Mouse (Mus musculus): Measurements from ENCODE around the gene Gm10320. TPM values are rescaled to one million over a fixed set of nuclear protein-coding genes. Genes with fewer than 3 reads are reported as not detected.

Gm10320 gene
- polyA plus RNA-seq (2014; fragmentation: Nextera tagmentation; extraction: Ambion mirVana), result 1.2 TPM in 2 replicates

DNA sequence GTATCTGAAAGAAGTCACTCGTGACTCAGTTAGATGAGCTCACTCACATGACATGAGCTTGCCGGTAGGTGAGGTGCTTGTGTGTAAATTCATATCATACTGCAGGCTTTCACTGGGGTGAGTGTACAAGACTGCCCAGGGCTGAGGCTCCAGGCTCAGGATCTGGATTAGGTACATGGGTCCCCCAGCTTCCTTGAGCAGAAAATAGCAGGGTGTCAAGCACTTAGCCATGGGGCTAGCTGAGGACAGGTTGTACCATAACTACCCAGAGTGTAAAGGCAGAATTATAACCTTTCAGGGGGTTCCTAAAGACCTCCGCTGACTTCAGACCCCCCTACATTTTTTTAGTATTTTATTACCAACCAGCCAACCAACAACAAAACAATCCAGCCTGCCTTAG, at the start of gene Gm10320:
Gene Gm10320, minus strand, starts transcription at position 93 of the 400 bp plus-strand sequence.
- no peaks in the 10 kb centered on the region for H3K36me3 ChIP-seq (ENCODE audit: control insufficient read depth, insufficient read depth, low read length)
- H3K9ac ChIP-seq (ENCODE audit: low read depth, low read length), result no peak within 1 kb of the TSS
- no peak for ATAC-seq (ENCODE audit: low FRiP score, low TSS enrichment)
- WGBS, result 64% methylated on average over 3 of the region's 3 CpGs
- no peak within 1 kb of the TSS for H3K4me2 ChIP-seq (replicated peaks; ENCODE audit: low read depth, low read length)
- no peaks in the 10 kb centered on the region for H3K4me1 ChIP-seq (ENCODE audit: control insufficient read depth, insufficient read depth, low read length)
- no peak within 1 kb of the TSS for H3K27ac ChIP-seq (ENCODE audit: low read depth, low read length)
- no peak within 1 kb of the TSS for H3K4me3 ChIP-seq (ENCODE audit: low read length)
- no peaks in the 10 kb centered on the region for H3K27me3 ChIP-seq (ENCODE audit: control insufficient read depth, insufficient read depth, low read length)
- H3K9me3 ChIP-seq (ENCODE audit: control insufficient read depth, low read length), result no peaks in the 10 kb centered on the region

GRCm38 (mm10) chr13:98541601-98542000, 49.8 kb upstream of the Gm10320 start:
- Histone ChIP-seq H3K4me3 (ENCODE audit: low read length) (no peak overlapping the region), H3K4me2 (replicated peaks; ENCODE audit: low read depth, low read length) (no peak overlapping the region), H3K9ac (ENCODE audit: low read depth, low read length) (no peak overlapping the region), H3K36me3 (ENCODE audit: control insufficient read depth, insufficient read depth, low read length) (no peaks in the 10 kb centered on the region), H3K27me3 (ENCODE audit: control insufficient read depth, insufficient read depth, low read length) (0 out of 2 replicates have a peak, but pooled peaks cover 6% of the 10 kb centered on the region), H3K4me1 (ENCODE audit: control insufficient read depth, insufficient read depth, low read length) (no peaks in the 10 kb centered on the region), H3K27ac (ENCODE audit: low read depth, low read length) (no peak overlapping the region), H3K9me3 (ENCODE audit: control insufficient read depth, low read length) (no peaks in the 10 kb centered on the region)
- no peak for ATAC-seq (ENCODE audit: low FRiP score, low TSS enrichment)
- WGBS, result 79% methylated on average over 2 of the region's 2 CpGs

GRCm38 (mm10) chr13:98540206-98540605, 48.4 kb upstream of the Gm10320 start:
- Histone ChIP-seq H3K36me3 (ENCODE audit: control insufficient read depth, insufficient read depth, low read length) (no peaks in the 10 kb centered on the region), H3K9me3 (ENCODE audit: control insufficient read depth, low read length) (no peaks in the 10 kb centered on the region), H3K4me2 (replicated peaks; ENCODE audit: low read depth, low read length) (no peak overlapping the region), H3K27ac (ENCODE audit: low read depth, low read length) (no peak overlapping the region), H3K27me3 (ENCODE audit: control insufficient read depth, insufficient read depth, low read length) (peaks cover 6% of the 10 kb centered on the region; the same call in 1 of the 2 replicates), H3K4me3 (ENCODE audit: low read length) (no peak overlapping the region), H3K4me1 (ENCODE audit: control insufficient read depth, insufficient read depth, low read length) (no peaks in the 10 kb centered on the region), H3K9ac (ENCODE audit: low read depth, low read length) (no peak overlapping the region)
- ATAC-seq (ENCODE audit: low FRiP score, low TSS enrichment), result no peak
- 89% methylated on average over 3 of the region's 3 CpGs for whole genome bisulfite sequencing

DNA sequence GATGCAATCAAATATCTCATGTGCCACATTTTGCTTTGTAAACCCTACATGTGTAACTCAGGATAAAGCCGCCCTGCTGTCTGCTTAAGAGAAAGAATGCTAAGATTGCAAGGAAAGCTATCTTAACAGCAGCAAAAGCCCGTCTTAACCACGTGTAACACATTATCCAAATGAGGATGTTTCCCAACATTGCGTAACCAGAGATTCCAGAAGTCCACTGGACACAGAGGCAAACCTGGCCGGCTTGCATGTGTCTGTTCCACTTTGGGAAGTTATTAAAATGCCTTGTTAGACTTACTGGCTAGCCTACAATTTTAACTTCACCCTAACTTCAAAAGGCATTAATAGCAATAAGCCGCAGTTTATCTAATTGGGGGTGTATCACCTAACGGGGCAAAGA, 47.5 kb upstream of the Gm10320 start:
- Histone ChIP-seq H3K27ac (ENCODE audit: low read depth, low read length) (no peak overlapping the region), H3K9ac (ENCODE audit: low read depth, low read length) (no peak overlapping the region), H3K4me2 (replicated peaks; ENCODE audit: low read depth, low read length) (no peak overlapping the region), H3K4me1 (ENCODE audit: control insufficient read depth, insufficient read depth, low read length) (peaks cover 9% of the 10 kb centered on the region), H3K36me3 (ENCODE audit: control insufficient read depth, insufficient read depth, low read length) (no peaks in the 10 kb centered on the region), H3K4me3 (ENCODE audit: low read length) (no peak overlapping the region), H3K27me3 (ENCODE audit: control insufficient read depth, insufficient read depth, low read length) (peaks cover 6% of the 10 kb centered on the region; the same call in 1 of the 2 replicates), H3K9me3 (ENCODE audit: control insufficient read depth, low read length) (no peaks in the 10 kb centered on the region)
- no peak for ATAC-seq (ENCODE audit: low FRiP score, low TSS enrichment)
- WGBS, result 67% methylated on average over 7 of the region's 7 CpGs

DNA sequence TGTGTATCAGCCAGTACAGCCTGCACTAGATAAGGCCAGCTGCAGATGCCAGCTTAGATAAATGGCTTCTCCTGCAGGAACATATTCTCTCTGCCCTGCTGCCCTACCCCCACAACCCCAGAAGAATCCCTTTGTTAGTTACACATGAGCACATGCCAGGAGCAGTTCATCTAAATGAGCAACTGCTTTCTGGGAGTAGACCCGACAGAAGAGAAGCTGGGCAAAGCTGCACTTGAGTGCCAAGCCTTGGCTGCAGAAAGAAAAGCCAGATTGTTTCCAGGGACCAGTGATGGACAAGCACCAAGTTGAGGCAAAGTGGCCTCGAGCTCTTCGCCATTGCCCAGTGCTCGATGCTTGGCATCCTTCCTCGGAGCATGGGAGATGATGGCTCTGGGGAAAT, 46.8 kb upstream of the Gm10320 start:
- no peak for ATAC-seq (ENCODE audit: low FRiP score, low TSS enrichment)
- 80% methylated on average over 5 of the region's 5 CpGs for WGBS
- Histone ChIP-seq H3K27ac (ENCODE audit: low read depth, low read length) (no peak overlapping the region), H3K4me1 (ENCODE audit: control insufficient read depth, insufficient read depth, low read length) (peaks cover 14% of the 10 kb centered on the region), H3K9ac (ENCODE audit: low read depth, low read length) (no peak overlapping the region), H3K9me3 (ENCODE audit: control insufficient read depth, low read length) (no peaks in the 10 kb centered on the region), H3K36me3 (ENCODE audit: control insufficient read depth, insufficient read depth, low read length) (no peaks in the 10 kb centered on the region), H3K27me3 (ENCODE audit: control insufficient read depth, insufficient read depth, low read length) (peaks cover 6% of the 10 kb centered on the region; the same call in 1 of the 2 replicates), H3K4me3 (ENCODE audit: low read length) (no peak overlapping the region), H3K4me2 (replicated peaks; ENCODE audit: low read depth, low read length) (no peak overlapping the region)

- ATAC-seq (ENCODE audit: low FRiP score, low TSS enrichment), result peak; percentile 21; the same call in 1 of the 2 replicates
- Histone ChIP-seq H3K4me2 (replicated peaks; ENCODE audit: low read depth, low read length) (peak overlapping the region; percentile 19; the same call in 1 of the 2 replicates), H3K9ac (ENCODE audit: low read depth, low read length) (no peak overlapping the region), H3K27ac (ENCODE audit: low read depth, low read length) (peak overlapping the region; percentile 44; the same call in 1 of the 2 replicates), H3K36me3 (ENCODE audit: control insufficient read depth, insufficient read depth, low read length) (no peaks in the 10 kb centered on the region), H3K9me3 (ENCODE audit: control insufficient read depth, low read length) (peaks cover 6% of the 10 kb centered on the region; the same call in 1 of the 2 replicates), H3K4me1 (ENCODE audit: control insufficient read depth, insufficient read depth, low read length) (peaks cover 30% of the 10 kb centered on the region), H3K4me3 (ENCODE audit: low read length) (no peak overlapping the region), H3K27me3 (ENCODE audit: control insufficient read depth, insufficient read depth, low read length) (no peaks in the 10 kb centered on the region; the same call in 1 of the 2 replicates)
- WGBS, result 6% methylated on average over 2 of the region's 2 CpGs
Measured at GRCm38 (mm10) chr13:98534913-98535262, 43.1 kb upstream of the Gm10320 start.

DNA sequence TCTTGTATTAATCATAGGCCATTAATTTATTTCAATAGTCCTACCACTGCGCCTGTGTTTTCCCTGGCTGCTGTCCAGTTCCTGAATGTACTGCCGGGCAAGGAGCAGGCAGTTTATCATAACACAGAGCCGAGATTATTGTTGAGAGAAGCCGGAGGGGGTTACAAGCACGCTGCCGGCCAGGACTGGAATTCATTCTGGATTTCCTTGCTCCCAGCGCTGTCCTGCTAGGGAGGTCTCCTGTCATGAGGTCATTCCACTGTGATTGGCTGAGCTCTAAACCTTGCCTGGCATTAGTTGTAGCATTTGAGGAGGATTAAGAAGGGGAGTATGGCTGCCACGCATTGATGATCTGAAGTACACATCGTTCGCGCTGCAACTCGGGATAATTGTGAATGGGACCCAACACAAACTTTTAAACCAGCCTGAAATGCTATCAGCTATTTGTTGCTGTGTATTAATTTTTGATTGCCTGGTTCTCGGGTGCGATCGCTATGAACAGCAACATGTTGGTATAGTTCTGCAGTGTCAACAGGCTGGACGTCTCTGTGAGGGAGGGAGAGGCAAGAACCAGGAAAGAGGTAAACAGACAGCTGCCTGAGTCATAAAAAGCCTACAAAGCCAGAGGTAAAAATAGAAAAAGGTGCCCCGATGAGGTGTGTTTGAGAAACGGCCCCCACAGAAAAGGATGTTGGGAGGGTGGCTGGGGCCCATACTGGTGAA, 42.5 kb upstream of the Gm10320 start:
- Histone ChIP-seq H3K36me3 (ENCODE audit: control insufficient read depth, insufficient read depth, low read length) (no peaks in the 10 kb centered on the region), H3K4me1 (ENCODE audit: control insufficient read depth, insufficient read depth, low read length) (peaks cover 30% of the 10 kb centered on the region), H3K9ac (ENCODE audit: low read depth, low read length) (no peak overlapping the region), H3K4me2 (replicated peaks; ENCODE audit: low read depth, low read length) (peak overlapping the region; percentile 19), H3K27ac (ENCODE audit: low read depth, low read length) (peak overlapping the region; percentile 44; the same call in 1 of the 2 replicates), H3K27me3 (ENCODE audit: control insufficient read depth, insufficient read depth, low read length) (no peaks in the 10 kb centered on the region; the same call in 1 of the 2 replicates), H3K9me3 (ENCODE audit: control insufficient read depth, low read length) (peaks cover 6% of the 10 kb centered on the region; the same call in 1 of the 2 replicates), H3K4me3 (ENCODE audit: low read length) (no peak overlapping the region; the same call in 1 of the 2 replicates)
- ATAC-seq (ENCODE audit: low FRiP score, low TSS enrichment), result peak; percentile 91
- 13% methylated on average over 18 of the region's 18 CpGs for WGBS

- peak overlapping the region; percentile 19 for H3K4me2 ChIP-seq (replicated peaks; ENCODE audit: low read depth, low read length)
Measured at GRCm38 (mm10) chr13:98533415-98533814, 41.6 kb upstream of the Gm10320 start.

More at GRCm38 (mm10) chr13:98533415-98533814, 41.6 kb upstream of the Gm10320 start:
- Histone ChIP-seq H3K9me3 (ENCODE audit: control insufficient read depth, low read length) (peaks cover 6% of the 10 kb centered on the region; the same call in 1 of the 2 replicates), H3K9ac (ENCODE audit: low read depth, low read length) (peak overlapping the region; percentile 28; the same call in 1 of the 2 replicates), H3K27me3 (ENCODE audit: control insufficient read depth, insufficient read depth, low read length) (no peaks in the 10 kb centered on the region; the same call in 1 of the 2 replicates), H3K4me1 (ENCODE audit: control insufficient read depth, insufficient read depth, low read length) (peaks cover 30% of the 10 kb centered on the region), H3K27ac (ENCODE audit: low read depth, low read length) (peak overlapping the region; percentile 63; the same call in 1 of the 2 replicates), H3K4me3 (ENCODE audit: low read length) (no peak overlapping the region), H3K36me3 (ENCODE audit: control insufficient read depth, insufficient read depth, low read length) (no peaks in the 10 kb centered on the region)
- ATAC-seq (ENCODE audit: low FRiP score, low TSS enrichment), result peak; percentile 48; the same call in 1 of the 2 replicates
- 14% methylated on average over 9 of the region's 9 CpGs for WGBS
